Comparison of ENCODE assay signal across 8 mouse cellular contexts in genomic region chr11:62624341-62625291, GRCm38 (mm10). TPM values are rescaled to one million over a fixed set of nuclear protein-coding genes. Genes with fewer than 3 reads are reported as not detected.
DNase-seq lines count a peak whose midpoint lies in the region; ATAC-seq and TF ChIP-seq lines count a peak whose summit lies in the region.

No protein-coding gene starts in this region.

- TF ChIP-seq CTCF in lung, embryonic 14.5 days (IDR thresholded peaks at IDR 0.05; ENCODE audit: low read depth): no peak
- TF ChIP-seq CTCF in olfactory bulb, adult 2 months (IDR thresholded peaks at IDR 0.05; ENCODE audit: insufficient read depth, low read depth, low read length): no peak

- no peak overlapping the region for H3K4me2 ChIP-seq in lung, embryonic 14.5 days
- H3K4me2 ChIP-seq in embryonic facial prominence, embryonic 11.5 days (ENCODE audit: low read depth, low read length): peak overlapping the region; percentile 7
- H3K4me2 ChIP-seq in hindbrain, embryonic 13.5 days: no peak overlapping the region
- H3K4me2 ChIP-seq in limb, embryonic 12.5 days: peak overlapping the region; percentile 6

- TF ChIP-seq POLR2A in olfactory bulb, adult 2 months (IDR thresholded peaks at IDR 0.05; ENCODE audit: insufficient read depth, low read depth, low read length): no peak

- ATAC-seq in lung, embryonic 14.5 days (ENCODE audit: insufficient read depth): peak; percentile 83
- ATAC-seq in embryonic facial prominence, embryonic 11.5 days (replicated peaks; ENCODE audit: insufficient number of reproducible peaks, low FRiP score, low TSS enrichment, low read depth): peak; percentile 54; the same call in 1 of the 2 replicates
- 0 out of 2 replicates have a peak, but pooled peaks have one; percentile 49 for ATAC-seq in hindbrain, embryonic 13.5 days (ENCODE audit: low FRiP score)
- ATAC-seq in limb, embryonic 12.5 days (ENCODE audit: insufficient number of reproducible peaks, insufficient read depth, low FRiP score, low TSS enrichment, low read depth): peak; percentile 76

- DNase-seq in lung, embryonic 14.5 days: peak; percentile 74
- no peak for DNase-seq in lung, postnatal 14 days
- peak; percentile 82 for DNase-seq in embryonic facial prominence, embryonic 11.5 days (ENCODE audit: low spot score)
- DNase-seq in urinary bladder, postnatal 14 days (ENCODE audit: low spot score): no peak
- DNase-seq in thymus, postnatal 14 days: no peak

- WGBS in lung, embryonic 14.5 days: 47% methylated on average over 10 of the region's 10 CpGs
- WGBS in embryonic facial prominence, embryonic 11.5 days: 40% methylated on average over 10 of the region's 10 CpGs
- WGBS in hindbrain, embryonic 13.5 days: 57% methylated on average over 10 of the region's 10 CpGs
- 25% methylated on average over 10 of the region's 10 CpGs for WGBS in limb, embryonic 12.5 days
- WGBS in olfactory bulb, adult 2 months: 59% methylated on average over 10 of the region's 10 CpGs

- H3K4me3 ChIP-seq in lung, embryonic 14.5 days (ENCODE audit: low read depth, low read length): no peak overlapping the region
- H3K4me3 ChIP-seq in embryonic facial prominence, embryonic 11.5 days (ENCODE audit: low read depth, low read length): no peak overlapping the region
- H3K4me3 ChIP-seq in hindbrain, embryonic 13.5 days: no peak overlapping the region
- H3K4me3 ChIP-seq in limb, embryonic 12.5 days (replicated peaks): no peak overlapping the region
- no peak overlapping the region for H3K4me3 ChIP-seq in olfactory bulb, adult 2 months (ENCODE audit: insufficient read depth, low read depth, low read length)

- no peak overlapping the region for H3K9ac ChIP-seq in lung, embryonic 14.5 days
- no peak overlapping the region; the same call in none of the 2 replicates for H3K9ac ChIP-seq in embryonic facial prominence, embryonic 11.5 days (replicated peaks; ENCODE audit: low read length)
- H3K9ac ChIP-seq in hindbrain, embryonic 13.5 days: peak overlapping the region; percentile 9; the same call in 1 of the 2 replicates
- no peak overlapping the region for H3K9ac ChIP-seq in limb, embryonic 12.5 days (replicated peaks)

- peaks cover 2% of the 10 kb centered on the region; the same call in 1 of the 2 replicates for H3K36me3 ChIP-seq in lung, embryonic 14.5 days (ENCODE audit: insufficient read depth)
- no peaks in the 10 kb centered on the region for H3K36me3 ChIP-seq in embryonic facial prominence, embryonic 11.5 days (replicated peaks; ENCODE audit: control insufficient read depth, insufficient read depth, low read depth, low read length)
- peaks cover 7% of the 10 kb centered on the region; the same call in 1 of the 2 replicates for H3K36me3 ChIP-seq in hindbrain, embryonic 13.5 days
- peaks cover 8% of the 10 kb centered on the region for H3K36me3 ChIP-seq in limb, embryonic 12.5 days

- H3K9me3 ChIP-seq in lung, embryonic 14.5 days (ENCODE audit: low read depth, low read length): no peaks in the 10 kb centered on the region
- H3K9me3 ChIP-seq in embryonic facial prominence, embryonic 11.5 days (replicated peaks; ENCODE audit: control insufficient read depth, low read length): no peaks in the 10 kb centered on the region
- H3K9me3 ChIP-seq in hindbrain, embryonic 13.5 days: no peaks in the 10 kb centered on the region
- no peaks in the 10 kb centered on the region for H3K9me3 ChIP-seq in limb, embryonic 12.5 days

- peaks cover 10% of the 10 kb centered on the region for H3K4me1 ChIP-seq in lung, embryonic 14.5 days (ENCODE audit: insufficient read depth)
- peaks cover 17% of the 10 kb centered on the region for H3K4me1 ChIP-seq in embryonic facial prominence, embryonic 11.5 days (ENCODE audit: control insufficient read depth, insufficient read depth, low read length)
- peaks cover 40% of the 10 kb centered on the region for H3K4me1 ChIP-seq in hindbrain, embryonic 13.5 days (replicated peaks)
- peaks cover 59% of the 10 kb centered on the region for H3K4me1 ChIP-seq in limb, embryonic 12.5 days (replicated peaks)
- peaks cover 20% of the 10 kb centered on the region for H3K4me1 ChIP-seq in olfactory bulb, adult 2 months (ENCODE audit: control insufficient read depth, insufficient read depth, low read length)

- H3K27ac ChIP-seq in lung, embryonic 14.5 days (ENCODE audit: low read depth): no peak overlapping the region; the same call in 1 of the 2 replicates
- peak overlapping the region; percentile 70 for H3K27ac ChIP-seq in embryonic facial prominence, embryonic 11.5 days (replicated peaks; ENCODE audit: low read depth, low read length)
- H3K27ac ChIP-seq in hindbrain, embryonic 13.5 days: peak overlapping the region; percentile 82
- H3K27ac ChIP-seq in limb, embryonic 12.5 days: peak overlapping the region; percentile 88
- peak overlapping the region; percentile 23; the same call in 1 of the 2 replicates for H3K27ac ChIP-seq in olfactory bulb, adult 2 months (ENCODE audit: insufficient read depth, low read depth, low read length)

- H3K27me3 ChIP-seq in lung, embryonic 14.5 days (ENCODE audit: insufficient read depth, low read length): no peaks in the 10 kb centered on the region
- no peaks in the 10 kb centered on the region for H3K27me3 ChIP-seq in embryonic facial prominence, embryonic 11.5 days (ENCODE audit: control insufficient read depth, insufficient read depth, low read length)
- no peaks in the 10 kb centered on the region for H3K27me3 ChIP-seq in hindbrain, embryonic 13.5 days
- H3K27me3 ChIP-seq in limb, embryonic 12.5 days: no peaks in the 10 kb centered on the region

RNA-seq across cellular contexts. Expression of gene Lrrc75a, which starts 23.7 kb away (rescaled TPM):
- 14.1 and 16.4 TPM in 2 replicates for polyA plus RNA-seq in lung, embryonic 14.5 days (2014; fragmentation: Nextera tagmentation; extraction: Ambion mirVana)
- 14.2 and 16.8 TPM in 2 replicates for polyA plus RNA-seq in embryonic facial prominence, embryonic 11.5 days (2014; fragmentation: Nextera tagmentation; extraction: Ambion mirVana)
- polyA plus RNA-seq in hindbrain, embryonic 13.5 days (2015; fragmentation: Nextera tagmentation; extraction: Ambion mirVana): 10.0 and 10.4 TPM in 2 replicates
- 19.2 and 23.2 TPM in 2 replicates for polyA plus RNA-seq in limb, embryonic 12.5 days (2016; fragmentation: Nextera tagmentation; extraction: Ambion mirVana)
- polyA plus RNA-seq in olfactory bulb, adult 2 months (2012; ENCODE audit: insufficient read depth, insufficient read length, low replicate concordance, missing spikeins): not detected in 2 replicates

RNA-seq across cellular contexts. Expression of gene Mmgt2, which starts 23.8 kb away (rescaled TPM):
- 42.7 and 42.8 TPM in 2 replicates for polyA plus RNA-seq in lung, embryonic 14.5 days (2014; fragmentation: Nextera tagmentation; extraction: Ambion mirVana)
- polyA plus RNA-seq in embryonic facial prominence, embryonic 11.5 days (2014; fragmentation: Nextera tagmentation; extraction: Ambion mirVana): 44.4 and 49.9 TPM in 2 replicates
- polyA plus RNA-seq in hindbrain, embryonic 13.5 days (2015; fragmentation: Nextera tagmentation; extraction: Ambion mirVana): 22.8 and 24.9 TPM in 2 replicates
- 59.9 and 61.2 TPM in 2 replicates for polyA plus RNA-seq in limb, embryonic 12.5 days (2016; fragmentation: Nextera tagmentation; extraction: Ambion mirVana)
- polyA plus RNA-seq in olfactory bulb, adult 2 months (2012; ENCODE audit: insufficient read depth, insufficient read length, low replicate concordance, missing spikeins): not detected in 2 replicates

RNA-seq across cellular contexts. Expression of gene Trpv2, which starts 50.3 kb away (rescaled TPM):
- 3.9 and 4.2 TPM in 2 replicates for polyA plus RNA-seq in lung, embryonic 14.5 days (2014; fragmentation: Nextera tagmentation; extraction: Ambion mirVana)
- 4.2 and 5.2 TPM in 2 replicates for polyA plus RNA-seq in embryonic facial prominence, embryonic 11.5 days (2014; fragmentation: Nextera tagmentation; extraction: Ambion mirVana)
- 21.5 and 21.7 TPM in 2 replicates for polyA plus RNA-seq in hindbrain, embryonic 13.5 days (2015; fragmentation: Nextera tagmentation; extraction: Ambion mirVana)
- 0.88 and 1.2 TPM in 2 replicates for polyA plus RNA-seq in limb, embryonic 12.5 days (2016; fragmentation: Nextera tagmentation; extraction: Ambion mirVana)
- polyA plus RNA-seq in olfactory bulb, adult 2 months (2012; ENCODE audit: insufficient read depth, insufficient read length, low replicate concordance, missing spikeins): not detected in 2 replicates

Comparison
In these comparisons a context has a peak if more than half of its experiments do, and no peak if none do; other contexts are left out.
1. DNase-seq: peak in lung, embryonic 14.5 days (single experiment) and embryonic facial prominence, embryonic 11.5 days (single experiment); none in lung, postnatal 14 days (single experiment), urinary bladder, postnatal 14 days (single experiment) and thymus, postnatal 14 days (single experiment).
2. H3K4me2 ChIP-seq: peak in embryonic facial prominence, embryonic 11.5 days (single experiment) and limb, embryonic 12.5 days (single experiment); none in lung, embryonic 14.5 days (single experiment) and hindbrain, embryonic 13.5 days (single experiment).
3. RNA of gene Lrrc75a, which starts 23.7 kb away (polyA plus RNA-seq): 19.2 to 23.2 TPM in limb, embryonic 12.5 days, 14.1 to 16.4 TPM in lung, embryonic 14.5 days, 14.2 to 16.8 TPM in embryonic facial prominence, embryonic 11.5 days and 10.0 to 10.4 TPM in hindbrain, embryonic 13.5 days; not detected in olfactory bulb, adult 2 months; every median in the first group is over 10 times any median in the second.
4. RNA of gene Mmgt2, which starts 23.8 kb away (polyA plus RNA-seq): 59.9 to 61.2 TPM in limb, embryonic 12.5 days, 44.4 to 49.9 TPM in embryonic facial prominence, embryonic 11.5 days, 42.7 to 42.8 TPM in lung, embryonic 14.5 days and 22.8 to 24.9 TPM in hindbrain, embryonic 13.5 days; not detected in olfactory bulb, adult 2 months; every median in the first group is over 10 times any median in the second.
5. Peak in every context shown above with its lines, with median percentiles within 50 percentile points of each other: ATAC-seq.